8 mouse cellular contexts compared by ENCODE assay signal in genomic region chr4:120885208-120886120, GRCm38 (mm10). TPM values are rescaled to one million over a fixed set of nuclear protein-coding genes. Genes with fewer than 3 reads are reported as not detected.
DNase-seq lines count a peak whose midpoint lies in the region; ATAC-seq and TF ChIP-seq lines count a peak whose summit lies in the region.

No protein-coding gene starts in this region.

- peak; percentile 42 to 49 for DNase-seq in cerebellum, postnatal 10 days
- DNase-seq in cerebellum, adult 8-10 months: no peak
- DNase-seq in heart, postnatal 0 days (ENCODE audit: low spot score): no peak
- DNase-seq in heart, adult 18-20 months: no peak
- DNase-seq in lung, postnatal 14 days: no peak
- DNase-seq in mesoderm, embryonic 11.5 days (ENCODE audit: low read depth, low spot score): peak; percentile 71
- DNase-seq in urinary bladder, adult 2 months (ENCODE audit: low spot score): no peak

- 24% methylated on average over 13 of the region's 13 CpGs for WGBS in heart, postnatal 0 days
- 10% methylated on average over 13 of the region's 13 CpGs for WGBS in lung, embryonic 16.5 days

- H3K36me3 ChIP-seq in heart, postnatal 0 days (replicated peaks; ENCODE audit: control insufficient read depth, insufficient read depth, low read length): no peaks in the 10 kb centered on the region
- no peaks in the 10 kb centered on the region for H3K36me3 ChIP-seq in lung, embryonic 16.5 days (ENCODE audit: control insufficient read depth, insufficient read depth, low read length)

- peaks cover 11% of the 10 kb centered on the region for H3K4me1 ChIP-seq in heart, postnatal 0 days (ENCODE audit: control insufficient read depth, insufficient read depth)
- peaks cover 6% of the 10 kb centered on the region for H3K4me1 ChIP-seq in lung, embryonic 16.5 days (replicated peaks; ENCODE audit: control insufficient read depth, insufficient read depth, low read length)

- H3K4me2 ChIP-seq in heart, postnatal 0 days (ENCODE audit: low read depth, low read length): peak overlapping the region; percentile 42
- H3K4me2 ChIP-seq in lung, embryonic 16.5 days (ENCODE audit: low read depth, low read length): peak overlapping the region; percentile 25; the same call in 1 of the 2 replicates

- ATAC-seq in heart, postnatal 0 days (ENCODE audit: insufficient read depth, low read depth): no peak
- 0 out of 2 replicates have a peak, but pooled peaks have one; percentile 48 for ATAC-seq in lung, embryonic 16.5 days (ENCODE audit: low read depth)

- H3K4me3 ChIP-seq in heart, postnatal 0 days (ENCODE audit: low read depth, low read length): no peak overlapping the region
- H3K4me3 ChIP-seq in lung, embryonic 16.5 days (ENCODE audit: low read length): no peak overlapping the region

- no peak overlapping the region for H3K9ac ChIP-seq in heart, postnatal 0 days (replicated peaks; ENCODE audit: low read depth, low read length)
- H3K9ac ChIP-seq in lung, embryonic 16.5 days (ENCODE audit: low read length): no peak overlapping the region

- no peak for TF ChIP-seq EP300 in heart, postnatal 0 days (IDR thresholded peaks at IDR 0.05; ENCODE audit: low read depth)

- no peak overlapping the region for H3K27ac ChIP-seq in heart, postnatal 0 days (ENCODE audit: low read depth)
- H3K27ac ChIP-seq in lung, embryonic 16.5 days (ENCODE audit: low read length): no peak overlapping the region

- no peaks in the 10 kb centered on the region for H3K27me3 ChIP-seq in heart, postnatal 0 days (ENCODE audit: control insufficient read depth, insufficient read depth, low read length)
- H3K27me3 ChIP-seq in lung, embryonic 16.5 days (ENCODE audit: control insufficient read depth, insufficient read depth, low read depth, low read length): no peaks in the 10 kb centered on the region

- TF ChIP-seq CTCF in heart, postnatal 0 days (IDR thresholded peaks at IDR 0.05; ENCODE audit: low read depth): no peak

- H3K9me3 ChIP-seq in heart, postnatal 0 days (replicated peaks; ENCODE audit: control insufficient read depth, low read length): no peaks in the 10 kb centered on the region
- H3K9me3 ChIP-seq in lung, embryonic 16.5 days (ENCODE audit: control insufficient read depth, low read length): no peaks in the 10 kb centered on the region

RNA-seq across cellular contexts. Expression of gene Rims3, which starts 30.8 kb away (rescaled TPM):
- 0.04 TPM in 2 replicates for total RNA-seq in heart, postnatal 0 days (2014; rRNA removed; ENCODE audit: low replicate concordance)
- 0.05 and 0.10 TPM in 2 replicates for polyA plus RNA-seq in heart, postnatal 0 days (2015; fragmentation: Nextera tagmentation; extraction: Ambion mirVana)
- total RNA-seq in heart, adult 18-20 months (2021): under 1 TPM in 1 of 2 experiments, not detected in 1; 0.05 TPM
- 0.69 and 0.73 TPM in 2 replicates for polyA plus RNA-seq in lung, embryonic 16.5 days (2015; fragmentation: Nextera tagmentation; extraction: Ambion mirVana)
- polyA plus RNA-seq in urinary bladder, adult 2 months (2012; rRNA removed): 0.19 and 0.28 TPM in 2 replicates

RNA-seq across cellular contexts. Expression of gene Exo5, which starts 39.4 kb away (rescaled TPM):
- total RNA-seq in heart, postnatal 0 days (2014; rRNA removed; ENCODE audit: low replicate concordance): 0.80 and 1.2 TPM in 2 replicates
- polyA plus RNA-seq in heart, postnatal 0 days (2015; fragmentation: Nextera tagmentation; extraction: Ambion mirVana): 5.7 and 6.1 TPM in 2 replicates
- 1 to 10 TPM; 1.9 to 2.0 TPM for total RNA-seq in heart, adult 18-20 months (2021)
- 26.8 and 27.2 TPM in 2 replicates for polyA plus RNA-seq in lung, embryonic 16.5 days (2015; fragmentation: Nextera tagmentation; extraction: Ambion mirVana)
- polyA plus RNA-seq in urinary bladder, adult 2 months (2012; rRNA removed): 14.6 and 15.7 TPM in 2 replicates

RNA-seq across cellular contexts. Expression of gene Nfyc, which starts 54.1 kb away (rescaled TPM):
- 165 and 174 TPM in 2 replicates for total RNA-seq in heart, postnatal 0 days (2014; rRNA removed; ENCODE audit: low replicate concordance)
- polyA plus RNA-seq in heart, postnatal 0 days (2015; fragmentation: Nextera tagmentation; extraction: Ambion mirVana): 84.4 and 91.1 TPM in 2 replicates
- 10 to 100 TPM; 39.5 to 42.6 TPM for total RNA-seq in heart, adult 18-20 months (2021)
- 93.3 and 96.5 TPM in 2 replicates for polyA plus RNA-seq in lung, embryonic 16.5 days (2015; fragmentation: Nextera tagmentation; extraction: Ambion mirVana)
- polyA plus RNA-seq in urinary bladder, adult 2 months (2012; rRNA removed): 69.4 and 76.6 TPM in 2 replicates

Comparison
In these comparisons a context has a peak if more than half of its experiments do, and no peak if none do; other contexts are left out.
1. DNase-seq: peak in cerebellum, postnatal 10 days (2 of 2) and mesoderm, embryonic 11.5 days (single experiment); none in cerebellum, adult 8-10 months (single experiment), heart, postnatal 0 days (single experiment), heart, adult 18-20 months (0 of 2), lung, postnatal 14 days (single experiment) and urinary bladder, adult 2 months (single experiment).